Mouse (Mus musculus) thymus, postnatal 0 days (tissue): ENCODE data around the gene Hspb8. TPM values are rescaled to one million over a fixed set of nuclear protein-coding genes. Genes with fewer than 3 reads are reported as not detected.
"Not testable (repeated sequence)": the region's sequence is repeated elsewhere in the genome, so short reads cannot be mapped to it uniquely, and the experiment has no call there.

Experiments
- DNase-seq: peaks from one replicate; pipeline ENCODE4 v3.0.0-alpha.2; 2015; ENCODE audit warnings: low spot score
- polyA plus RNA-seq: library from polyadenylated mRNA; unstranded; fragments of >200 nt; fragmentation: Nextera tagmentation; extraction: Ambion mirVana; gene quantifications from 2 replicates; pipeline ENCODE4 v1.2.1, GENCODE M21; 2015

The Hspb8 gene
- polyA plus RNA-seq, 1 experiment from 2014 or later, result 13.8 TPM

- no peak for DNase-seq
Measured at GRCm38 (mm10) chr5:116434976-116435850, 12.5 kb upstream of the Hspb8 start.

- DNase-seq, result no peak
Measured at GRCm38 (mm10) chr5:116432871-116433270, 10.2 kb upstream of the Hspb8 start.

GRCm38 (mm10) chr5:116426701-116427100 is 4.0 kb upstream of the Hspb8 start:
- DNase-seq, result no peak

- not testable (repeated sequence) for DNase-seq
Measured at GRCm38 (mm10) chr5:116425709-116426108, 3.0 kb upstream of the Hspb8 start.

- no peak for DNase-seq
Measured at GRCm38 (mm10) chr5:116425273-116425672, 2.6 kb upstream of the Hspb8 start.

GRCm38 (mm10) chr5:116423746-116424145 is 1.1 kb upstream of the Hspb8 start:
- no peak for DNase-seq

- no peak for DNase-seq
Measured at GRCm38 (mm10) chr5:116421791-116422481, 728 bp downstream of the Hspb8 start.

- DNase-seq, result no peak
Measured at GRCm38 (mm10) chr5:116420759-116421225, 1.9 kb downstream of the Hspb8 start.

GRCm38 (mm10) chr5:116420213-116420612 is 2.5 kb downstream of the Hspb8 start:
- no peak for DNase-seq

- DNase-seq, result no peak
Measured at GRCm38 (mm10) chr5:116419322-116420045, 3.2 kb downstream of the Hspb8 start.

- DNase-seq, result no peak
Measured at GRCm38 (mm10) chr5:116416208-116416607, 6.5 kb downstream of the Hspb8 start.

GRCm38 (mm10) chr5:116409689-116410590 is 12.7 kb downstream of the Hspb8 start:
- no peak for DNase-seq

GRCm38 (mm10) chr5:116408965-116409364 is 13.7 kb downstream of the Hspb8 start:
- DNase-seq, result no peak

GRCm38 (mm10) chr5:116407936-116408335 is 14.7 kb downstream of the Hspb8 start:
- no peak for DNase-seq

GRCm38 (mm10) chr5:116407321-116407720 is 15.3 kb downstream of the Hspb8 start:
- DNase-seq, result no peak

GRCm38 (mm10) chr5:116406507-116406906 is 16.2 kb downstream of the Hspb8 start:
- DNase-seq, result no peak

GRCm38 (mm10) chr5:116405934-116406333 is 16.7 kb downstream of the Hspb8 start:
- DNase-seq, result no peak

GRCm38 (mm10) chr5:116404063-116404462 is 18.6 kb downstream of the Hspb8 start:
- DNase-seq, result no peak

- no peak for DNase-seq
Measured at GRCm38 (mm10) chr5:116400801-116401200, 21.9 kb downstream of the Hspb8 start.

- no peak for DNase-seq
Measured at GRCm38 (mm10) chr5:116400042-116400730, 22.5 kb downstream of the Hspb8 start.
